Mouse (Mus musculus): ENCODE measurements around the gene Acss1.

Gene Acss1

DNA sequence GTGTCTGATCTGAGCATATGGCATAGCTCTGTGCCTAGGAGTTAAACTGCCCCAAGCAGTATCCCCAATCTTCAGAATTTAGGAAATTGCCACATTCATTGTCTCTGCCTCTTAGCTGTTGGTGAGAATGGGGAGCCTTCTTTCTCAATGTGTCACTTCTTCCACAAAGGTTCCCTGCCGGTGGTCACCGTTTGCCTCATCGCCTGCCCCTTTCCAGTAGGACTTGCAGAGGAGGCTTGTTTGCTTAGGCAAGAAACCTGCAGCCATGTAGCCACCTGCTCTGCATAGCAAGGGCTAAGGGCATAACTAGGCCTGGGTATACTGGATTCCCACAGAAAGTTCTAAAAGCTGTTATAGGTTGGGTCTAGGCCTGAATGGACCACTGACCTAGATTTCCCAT, 95.8 kb downstream of the Acss1 start:
- no peak for DNase-seq (ENCODE audit: low read depth, low spot score)

DNA sequence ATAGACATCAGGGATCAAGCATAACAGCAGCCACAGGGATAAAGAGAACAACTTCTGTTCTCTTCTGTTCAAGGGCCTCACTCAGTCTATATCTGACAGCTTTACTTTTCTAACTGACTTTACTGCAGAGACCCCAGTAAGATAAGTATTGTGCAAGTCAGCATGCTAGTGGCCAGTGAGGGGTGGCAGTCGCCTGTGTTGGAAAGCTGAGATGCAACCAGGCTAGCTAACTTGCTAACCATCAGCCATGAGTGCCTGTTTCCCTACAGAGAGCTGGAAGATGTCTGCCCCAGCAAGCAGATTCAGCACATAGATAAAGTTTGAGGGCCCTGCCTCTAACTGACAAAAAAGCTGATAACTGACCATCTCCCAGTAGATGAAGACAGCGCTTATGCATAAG, 97.5 kb downstream of the Acss1 start:
- no peak for DNase-seq (ENCODE audit: low read depth, low spot score)

GRCm38 (mm10) chr2:150569847-150570590, 98.3 kb downstream of the Acss1 start, which contains the start of gene Cst7:
Cst7 (plus strand) TSS chr2:150570415.
- peak; percentile 51 for DNase-seq (ENCODE audit: low read depth, low spot score)

All from A20 (cell line).